Mouse (Mus musculus) embryonic facial prominence, embryonic 13.5 days (tissue): ENCODE data around the gene Ints1. TPM values are rescaled to one million over a fixed set of nuclear protein-coding genes. Genes with fewer than 3 reads are reported as not detected.

ENCODE experiments used
- microRNA-seq: library from miRNA; unstranded; fragments of <30 nt; microRNA quantifications from one replicate; pipeline ENCODE4, GENCODE M21; 2016
- polyA plus RNA-seq: library from polyadenylated mRNA; unstranded; fragments of >200 nt; fragmentation: Nextera tagmentation; extraction: Ambion mirVana; gene quantifications from 2 replicates; pipeline ENCODE4 v1.2.1, GENCODE M21; 2015

Ints1 gene
- polyA plus RNA-seq, 1 experiment from 2014 or later: 29.0 TPM

Small RNA genes lying within 50 kb of the gene (microRNA-seq; reads per million reads assigned to microRNA genes)
- not detected for gene Mir7037

Other genes starting within 250 kb of the Ints1 start
- gene Uncx, start 232.2 kb downstream of the Ints1 start, polyA plus RNA-seq: 2.3 and 4.4 TPM in 2 replicates
- 7.3 and 8.9 TPM in 2 replicates for gene Micall2, start 39.3 kb downstream of the Ints1 start, polyA plus RNA-seq
- 8.7 and 9.6 TPM in 2 replicates for gene Mafk, start 15.8 kb upstream of the Ints1 start, polyA plus RNA-seq
- 2.3 and 2.7 TPM in 2 replicates for gene Tmem184a, start 44.2 kb upstream of the Ints1 start, polyA plus RNA-seq
- 0.90 TPM in 1 of 2 replicates, not detected in the other for gene Gm26938, start 50.7 kb upstream of the Ints1 start, polyA plus RNA-seq
- 59.8 and 65.4 TPM in 2 replicates for gene Psmg3, start 51.2 kb upstream of the Ints1 start, polyA plus RNA-seq
- 1.4 TPM in 2 replicates for gene Elfn1, start 132.3 kb upstream of the Ints1 start, polyA plus RNA-seq